In the genomic region with DNA sequence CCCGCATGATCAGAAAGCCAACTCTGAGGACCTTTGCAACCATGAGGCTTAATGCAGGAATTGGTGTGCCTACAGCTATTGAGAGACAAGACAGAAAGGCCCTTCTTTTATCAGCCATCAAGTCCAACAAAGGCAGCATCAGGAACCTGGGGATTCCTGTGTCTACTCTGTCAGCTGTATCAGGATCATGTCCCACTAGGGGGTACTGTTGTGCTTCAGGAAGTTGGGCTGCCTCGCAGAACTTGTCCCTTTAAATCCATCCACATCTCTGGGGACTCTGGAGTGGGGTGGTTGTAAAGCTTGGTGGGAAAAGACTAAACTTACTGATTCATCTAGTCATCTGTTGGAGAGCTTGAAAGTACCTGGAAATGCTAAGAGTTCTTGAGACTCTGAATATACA, we compare ENCODE assay signal across 9 mouse cellular contexts.
DNase-seq lines count a peak whose midpoint lies in the region; ATAC-seq lines count a peak whose summit lies in the region.
"Had no signal": no experiment of that assay in that cellular context is flagged by ENCODE, and none has a peak within 500 bp of the region (broad histone marks: within the 10 kb centered on the region; RNA-seq: fewer than 3 reads in every experiment).

No protein-coding gene starts in this region.

- no peak overlapping the region for H3K4me2 ChIP-seq in embryonic facial prominence, embryonic 14.5 days (ENCODE audit: low read depth, low read length)
- H3K4me2 ChIP-seq: limb, embryonic 12.5 days had no signal

- H3K4me3 ChIP-seq in embryonic facial prominence, embryonic 14.5 days (ENCODE audit: low read depth, low read length) = no peak overlapping the region
- H3K4me3 ChIP-seq: limb, embryonic 12.5 days had no signal

- H3K36me3 ChIP-seq in embryonic facial prominence, embryonic 14.5 days (ENCODE audit: control insufficient read depth, insufficient read depth, low read length) = no peaks in the 10 kb centered on the region
- H3K36me3 ChIP-seq: limb, embryonic 12.5 days had no signal

- 74% methylated on average over 2 of the region's 2 CpGs for WGBS in embryonic facial prominence, embryonic 14.5 days

- H3K27me3 ChIP-seq in embryonic facial prominence, embryonic 14.5 days (replicated peaks; ENCODE audit: control insufficient read depth, insufficient read depth, low read length) = no peaks in the 10 kb centered on the region
- H3K27me3 ChIP-seq: limb, embryonic 12.5 days had no signal

- DNase-seq in kidney, adult 9 months = peak; percentile 34
- DNase-seq in kidney, adult 11 months = no peak
- peak; percentile 10 for DNase-seq in R1 (ENCODE audit: low read depth, low spot score)
- peak; percentile 29 for DNase-seq in embryonic facial prominence, embryonic 14.5 days (ENCODE audit: low spot score)
- peak; percentile 80 to 91 for DNase-seq in left cerebral cortex, postnatal 14 days (ENCODE audit: low spot score in 2 of 2)
- no peak for DNase-seq in gastrocnemius, postnatal 10 days
- no peak for DNase-seq in gastrocnemius, postnatal 4 days (ENCODE audit: low spot score in 2 of 2)
- no peak for DNase-seq in yolk sac, embryonic 10.5 days (ENCODE audit: low spot score)

- ATAC-seq in embryonic facial prominence, embryonic 14.5 days (ENCODE audit: low read depth) = no peak

- no peak overlapping the region for H3K9ac ChIP-seq in embryonic facial prominence, embryonic 14.5 days (ENCODE audit: low read depth, low read length)
- H3K9ac ChIP-seq: limb, embryonic 12.5 days had no signal

- H3K9me3 ChIP-seq in embryonic facial prominence, embryonic 14.5 days (ENCODE audit: control insufficient read depth, low read length) = no peaks in the 10 kb centered on the region
- H3K9me3 ChIP-seq: limb, embryonic 12.5 days had no signal

- no peak overlapping the region for H3K27ac ChIP-seq in embryonic facial prominence, embryonic 14.5 days (replicated peaks; ENCODE audit: low read depth, low read length)
- H3K27ac ChIP-seq: limb, embryonic 12.5 days had no signal

- H3K4me1 ChIP-seq in embryonic facial prominence, embryonic 14.5 days (ENCODE audit: control insufficient read depth, insufficient read depth, low read length) = no peaks in the 10 kb centered on the region
- H3K4me1 ChIP-seq: limb, embryonic 12.5 days had no signal

- intact Hi-C loops in left cerebral cortex, postnatal 14 days (cut with DNase I) = loop anchor here (1.0 to 5.0 kb wide), 3 partner anchors 52 to 157 kb away; no protein-coding TSS in a partner anchor

Comparison
In these comparisons a context has a peak if more than half of its experiments do, and no peak if none do; other contexts are left out.
1. DNase-seq: peak in kidney, adult 9 months (single experiment), R1 (single experiment), embryonic facial prominence, embryonic 14.5 days (single experiment) and left cerebral cortex, postnatal 14 days (2 of 2); none in kidney, adult 11 months (single experiment), gastrocnemius, postnatal 10 days (single experiment), gastrocnemius, postnatal 4 days (0 of 2) and yolk sac, embryonic 10.5 days (single experiment).